Mouse (Mus musculus) CD4-positive naive resting alpha-beta T cell, adult 57 days (primary cell): Measurements from ENCODE around the gene Zfp445. TPM values are rescaled to one million over a fixed set of nuclear protein-coding genes. Genes with fewer than 3 reads are reported as not detected.

Experiments
- total RNA-seq: library from RNA; stranded (reverse); gene quantifications from one replicate; pipeline ENCODE4 v1.2.4, GENCODE M21; 2023

Zfp445 gene
- total RNA-seq, result 114 TPM

GRCm38 (mm10) chr9:122865697-122866166, at the start of gene Zfp445:
TSS of gene Zfp445 (minus strand) at chr9:122866006.

GRCm38 (mm10) chr9:122885385-122885784, 19.6 kb upstream of the Zfp445 start, which contains the start of gene Zkscan7:
TSS of gene Zkscan7 (plus strand) at chr9:122885685.

DNA sequence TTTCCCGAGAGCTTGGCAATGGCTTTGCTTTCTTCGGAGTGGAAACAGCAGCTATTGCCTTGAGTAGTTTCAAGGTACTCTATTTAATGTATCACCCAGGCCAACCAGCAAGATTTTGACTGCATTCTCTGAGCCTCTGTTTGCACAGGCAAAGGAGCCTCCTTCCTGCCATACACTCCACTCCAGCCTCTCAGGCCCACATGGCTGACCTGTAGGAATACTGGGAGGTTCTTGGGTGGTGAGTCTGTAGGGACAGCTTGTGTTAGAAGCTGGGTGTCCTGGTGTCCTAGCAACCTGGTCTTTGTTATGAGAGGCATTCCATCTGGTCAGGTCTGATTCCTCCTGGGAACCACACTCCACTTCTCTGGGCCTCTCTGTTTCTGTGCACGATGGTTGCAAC, 22.0 kb downstream of the Zfp445 start, which contains the start of gene Gm35549:
Gene Gm35549 (minus strand): TSS at position 276 of the 400 bp plus-strand sequence.

GRCm38 (mm10) chr9:122805053-122805844, 60.6 kb downstream of the Zfp445 start, which contains the start of gene Tcaim:
TSS of gene Tcaim (plus strand) at chr9:122805539.

Other genes starting within 250 kb of the Zfp445 start
- not detected for gene Topaz1, start 118.7 kb downstream of the Zfp445 start, total RNA-seq
- 13.7 TPM for gene Tcaim, start 60.5 kb downstream of the Zfp445 start, total RNA-seq
- gene Gm35549, start 22.0 kb downstream of the Zfp445 start, total RNA-seq, result not detected
- 4.0 TPM for gene Zkscan7, start 19.7 kb upstream of the Zfp445 start, total RNA-seq
- gene Zfp105, start 57.1 kb upstream of the Zfp445 start, total RNA-seq, result not detected
- 30.9 TPM for gene 1110059G10Rik, start 85.0 kb upstream of the Zfp445 start, total RNA-seq
- gene Kif15, start 85.0 kb upstream of the Zfp445 start, total RNA-seq, result 2.2 TPM
- 30.4 TPM for gene Tmem42, start 155.3 kb upstream of the Zfp445 start, total RNA-seq
- gene Tgm4, start 168.7 kb upstream of the Zfp445 start, total RNA-seq, result 2.0 TPM
- gene Zdhhc3, start 247.2 kb upstream of the Zfp445 start, total RNA-seq, result 51.1 TPM
- gene Exosc7, start 247.2 kb upstream of the Zfp445 start, total RNA-seq, result 50.7 TPM